8 mouse cellular contexts compared by ENCODE assay signal in genomic region chr3:83946848-83947247, GRCm38 (mm10).
DNase-seq lines count a peak whose midpoint lies in the region; ATAC-seq and TF ChIP-seq lines count a peak whose summit lies in the region.

No protein-coding gene starts in this region.

- H3K4me2 ChIP-seq in embryonic facial prominence, embryonic 14.5 days (ENCODE audit: low read depth, low read length), result no peak overlapping the region

- ATAC-seq in embryonic facial prominence, embryonic 14.5 days (ENCODE audit: low read depth), result no peak

- H3K4me3 ChIP-seq in kidney, adult 2 months (ENCODE audit: insufficient read depth, low read depth, low read length), result no peak overlapping the region
- no peak overlapping the region for H3K4me3 ChIP-seq in embryonic facial prominence, embryonic 14.5 days (ENCODE audit: low read depth, low read length)

- no peak overlapping the region for H3K9ac ChIP-seq in embryonic facial prominence, embryonic 14.5 days (ENCODE audit: low read depth, low read length)

- 62% methylated on average over 1 of the region's 1 CpGs for WGBS in kidney, adult 2 months
- 50% methylated on average over 1 of the region's 1 CpGs for WGBS in embryonic facial prominence, embryonic 14.5 days

- H3K36me3 ChIP-seq in kidney, adult 2 months (ENCODE audit: control insufficient read depth, insufficient read depth, low read length), result no peaks in the 10 kb centered on the region
- 0 out of 2 replicates have a peak, but pooled peaks cover 5% of the 10 kb centered on the region for H3K36me3 ChIP-seq in embryonic facial prominence, embryonic 14.5 days (ENCODE audit: control insufficient read depth, insufficient read depth, low read length)

- H3K27ac ChIP-seq in kidney, adult 2 months (ENCODE audit: insufficient read depth, low read depth, low read length), result no peak overlapping the region
- H3K27ac ChIP-seq in embryonic facial prominence, embryonic 14.5 days (replicated peaks; ENCODE audit: low read depth, low read length), result no peak overlapping the region

- no peaks in the 10 kb centered on the region for H3K4me1 ChIP-seq in kidney, adult 2 months (ENCODE audit: control insufficient read depth, insufficient read depth, low read length)
- 0 out of 2 replicates have a peak, but pooled peaks cover 4% of the 10 kb centered on the region for H3K4me1 ChIP-seq in embryonic facial prominence, embryonic 14.5 days (ENCODE audit: control insufficient read depth, insufficient read depth, low read length)

- H3K27me3 ChIP-seq in kidney, adult 2 months (replicated peaks; ENCODE audit: control insufficient read depth, insufficient read depth, low read length), result no peaks in the 10 kb centered on the region
- no peaks in the 10 kb centered on the region for H3K27me3 ChIP-seq in embryonic facial prominence, embryonic 14.5 days (replicated peaks; ENCODE audit: control insufficient read depth, insufficient read depth, low read length)

- H3K9me3 ChIP-seq in embryonic facial prominence, embryonic 14.5 days (ENCODE audit: control insufficient read depth, low read length), result no peaks in the 10 kb centered on the region

- no peak for TF ChIP-seq POLR2A in kidney, adult 2 months (IDR thresholded peaks at IDR 0.05; ENCODE audit: low read depth, low read length)

- TF ChIP-seq CTCF in kidney, adult 2 months (conservative IDR thresholded peaks at IDR 0.05; ENCODE audit: insufficient read depth, insufficient read length, low read depth, low read length), result 0 out of 2 replicates have a peak, but pooled peaks have one; percentile 8

- DNase-seq in adrenal gland, postnatal 14 days, result peak; percentile 34
- no peak for DNase-seq in adrenal gland, postnatal 4 days (ENCODE audit: low spot score in 2 of 2)
- peak; percentile 31 for DNase-seq in kidney, adult 2 months
- no peak for DNase-seq in kidney, adult 11 months
- DNase-seq in B cell, adult 2 months, result peak; percentile 31 to 51
- DNase-seq in embryonic facial prominence, embryonic 14.5 days (ENCODE audit: low spot score), result peak; percentile 64
- no peak for DNase-seq in right cerebral cortex, postnatal 36 days (ENCODE audit: low spot score in 2 of 2)
- DNase-seq in natural killer cell, adult 2 months (ENCODE audit: low spot score in 2 of 2), result no peak

Comparison
In these comparisons a context has a peak if more than half of its experiments do, and no peak if none do; other contexts are left out.
1. DNase-seq: peak in adrenal gland, postnatal 14 days (single experiment), kidney, adult 2 months (single experiment), B cell, adult 2 months (2 of 2) and embryonic facial prominence, embryonic 14.5 days (single experiment); none in adrenal gland, postnatal 4 days (0 of 2), kidney, adult 11 months (single experiment), right cerebral cortex, postnatal 36 days (0 of 2) and natural killer cell, adult 2 months (0 of 2).